Mouse (Mus musculus) gastrocnemius, postnatal 36 days (tissue): ENCODE data around the gene Gm11273. TPM values are rescaled to one million over a fixed set of nuclear protein-coding genes. Genes with fewer than 3 reads are reported as not detected.
A peak's percentile ranks its signal among the peaks of the same experiment; 100 is the strongest.
"Not testable (repeated sequence)": the region's sequence is repeated elsewhere in the genome, so short reads cannot be mapped to it uniquely, and the experiment has no call there.

ENCODE experiments used
- DNase-seq, 2 experiments: peaks; one replicate each; pipeline ENCODE4 v3.0.0; 2022
- intact Hi-C: fragments of 180-260 bp; cut with DNase I; formaldehyde crosslinking; loops from one replicate; pipeline ENCODE4 v1.15.1; 2025
- long read RNA-seq, 2 experiments: library from polyadenylated mRNA; stranded (forward); transcript quantifications; one replicate each; pipeline ENCODE4 v2.0.0; 2021
- total RNA-seq, 2 experiments: library from RNA; stranded (reverse); gene quantifications; 2 replicates each; pipeline ENCODE4 v1.2.3; 2021

Gm11273 gene
- total RNA-seq = 100 to 1,000 TPM; 119 to 122 TPM
- long read RNA-seq, experiment 1, transcript Gm11273-201 (1 exons, 390 nt) = major isoform, 540 of 540 reads
- long read RNA-seq, experiment 1, partial matches to known transcripts = 0 of 540 reads
- long read RNA-seq, experiment 1, other reads (novel, unspliced or antisense) = 0 of 540 reads
- long read RNA-seq, experiment 2, transcript Gm11273-201 (1 exons, 390 nt) = major isoform, 565 of 565 reads
- long read RNA-seq, experiment 2, partial matches to known transcripts = 0 of 565 reads
- long read RNA-seq, experiment 2, other reads (novel, unspliced or antisense) = 0 of 565 reads

- not testable (repeated sequence) for DNase-seq
- intact Hi-C loops = loop anchor here (10.0 kb wide), 1 partner anchor 96 kb away; the partner anchor contains the start of gene Zkscan3
These were observed at the start of gene Gm11273 for GRCm38 (mm10) chr13:21501182-21501581. Gene Gm11273 (minus strand): TSS chr13:21501418.

- intact Hi-C loops = no loop called here
- no peak for DNase-seq
These were observed 49.3 kb upstream of the Gm11273 start for GRCm38 (mm10) chr13:21550416-21551110.

GRCm38 (mm10) chr13:21549487-21549886, 48.3 kb upstream of the Gm11273 start:
- intact Hi-C loops = no loop called here
- no peak for DNase-seq

- intact Hi-C loops = no loop called here
- DNase-seq = no peak
These were observed 41.5 kb upstream of the Gm11273 start, which contains the start of gene Olfr1366 for GRCm38 (mm10) chr13:21542708-21543107. Gene Olfr1366 (minus strand): TSS chr13:21542808.

- intact Hi-C loops = loop anchor here (5.0 kb wide), 2 partner anchors 128 to 168 kb away; partner anchors contain the start of genes Zkscan3 and Zscan12
These were observed 29.6 kb upstream of the Gm11273 start, which contains the start of gene Zkscan8 for GRCm38 (mm10) chr13:21530781-21531201. Gene Zkscan8 (minus strand): TSS chr13:21531120.

GRCm38 (mm10) chr13:21530136-21530535, 28.9 kb upstream of the Gm11273 start:
- intact Hi-C loops = loop anchor here (5.0 kb wide), 2 partner anchors 128 to 168 kb away; partner anchors contain the start of genes Zkscan3 and Zscan12

More at GRCm38 (mm10) chr13:21530781-21531201, 29.6 kb upstream of the Gm11273 start, which contains the start of gene Zkscan8:
- peak; percentile 85 to 86 for DNase-seq

GRCm38 (mm10) chr13:21506221-21506649, 5.0 kb upstream of the Gm11273 start:
- intact Hi-C loops = loop anchor here (10.0 kb wide), 1 partner anchor 101 kb away; the partner anchor contains the start of gene Zkscan3

More at GRCm38 (mm10) chr13:21530136-21530535, 28.9 kb upstream of the Gm11273 start:
- no peak for DNase-seq

GRCm38 (mm10) chr13:21502296-21502695, 1.1 kb upstream of the Gm11273 start:
- DNase-seq = no peak
- intact Hi-C loops = loop anchor here (10.0 kb wide), 1 partner anchor 97 kb away; the partner anchor contains the start of gene Zkscan3

More at GRCm38 (mm10) chr13:21506221-21506649, 5.0 kb upstream of the Gm11273 start:
- peak; percentile 72 to 76 for DNase-seq

GRCm38 (mm10) chr13:21495080-21495479, 6.1 kb downstream of the Gm11273 start, which contains the start of gene AK157302:
Gene AK157302 (plus strand): TSS chr13:21495223.
- intact Hi-C loops = no loop called here
- no peak for DNase-seq

- DNase-seq = no peak
- intact Hi-C loops = no loop called here
These were observed 8.4 kb downstream of the Gm11273 start for GRCm38 (mm10) chr13:21492847-21493246.

- DNase-seq = no peak
- intact Hi-C loops = no loop called here
These were observed 14.3 kb downstream of the Gm11273 start for GRCm38 (mm10) chr13:21486881-21487280.

- intact Hi-C loops = not testable (repeated sequence)
- peak; percentile 43 to 51 for DNase-seq
These were observed 22.2 kb downstream of the Gm11273 start, which contains the start of the genes Zkscan4 and Gm10065 for GRCm38 (mm10) chr13:21478759-21479670. Gene Zkscan4 (plus strand): TSS chr13:21478907. Gene Gm10065 (minus strand): TSS chr13:21479441.

- no peak for DNase-seq
- intact Hi-C loops = no loop called here
These were observed 28.8 kb downstream of the Gm11273 start for GRCm38 (mm10) chr13:21472427-21472826.

GRCm38 (mm10) chr13:21469097-21469496, 32.1 kb downstream of the Gm11273 start:
- DNase-seq = no peak
- intact Hi-C loops = no loop called here

GRCm38 (mm10) chr13:21468061-21469019, 32.9 kb downstream of the Gm11273 start, which contains the start of gene Nkapl:
Gene Nkapl (minus strand): TSS chr13:21468509.
- DNase-seq = peak; percentile 72 to 75
- intact Hi-C loops = no loop called here

GRCm38 (mm10) chr13:21467336-21467735, 33.9 kb downstream of the Gm11273 start:
- intact Hi-C loops = no loop called here
- no peak for DNase-seq

GRCm38 (mm10) chr13:21462516-21462915, 38.7 kb downstream of the Gm11273 start:
- intact Hi-C loops, DNase-seq: not testable (repeated sequence)

- intact Hi-C loops = loop anchor here (10.0 kb wide), 1 partner anchor 92 kb away; the partner anchor contains the start of gene Zscan12
- no peak for DNase-seq
These were observed 44.9 kb downstream of the Gm11273 start for GRCm38 (mm10) chr13:21456347-21456746.
